Mouse (Mus musculus) liver, embryonic 13.5 days (tissue): ENCODE measurements around the gene Olfr742. TPM values are rescaled to one million over a fixed set of nuclear protein-coding genes. Genes with fewer than 3 reads are reported as not detected.

Experiments
- ATAC-seq: fragments of 200-750 bp; cut with Nextera tagmentation; 2 replicates; pipeline ENCODE4 v1.8.0; 2017; ENCODE audit warnings: low read depth, mild to moderate bottlenecking, moderate number of reproducible peaks, moderate library complexity
- DNase-seq: peaks from one replicate; pipeline ENCODE4 v3.0.0; 2022
- H3K27ac ChIP-seq: fragments of 300-500 bp; sonication (generic); 2 replicates; pipeline ENCODE4 v1.5.1; 2015; ENCODE audit warnings: moderate library complexity, mild to moderate bottlenecking, inconsistent platforms
- H3K27me3 ChIP-seq: fragments of 300-500 bp; sonication (generic); 2 replicates; pipeline ENCODE4 v1.6.1; 2015; ENCODE audit warnings: mild to moderate bottlenecking, inconsistent platforms
- H3K36me3 ChIP-seq: fragments of 300-500 bp; sonication (generic); 2 replicates; pipeline ENCODE4 v1.6.1; 2015; ENCODE audit warnings: mild to moderate bottlenecking, inconsistent platforms
- H3K4me1 ChIP-seq: fragments of 300-500 bp; sonication (generic); replicated peaks from 2 replicates; pipeline ENCODE4 v1.6.1; 2015; ENCODE audit warnings: inconsistent platforms
- H3K4me2 ChIP-seq: fragments of 300-500 bp; sonication (generic); 2 replicates; pipeline ENCODE4 v1.6.1; 2015; ENCODE audit warnings: inconsistent platforms, mild to moderate bottlenecking, moderate library complexity
- H3K4me3 ChIP-seq: fragments of 300-500 bp; sonication (generic); replicated peaks from 2 replicates; pipeline ENCODE4 v1.5.1; 2015; ENCODE audit warnings: mild to moderate bottlenecking, inconsistent platforms
- H3K9ac ChIP-seq: fragments of 300-500 bp; sonication (generic); 2 replicates; pipeline ENCODE4 v1.6.1; 2015; ENCODE audit warnings: mild to moderate bottlenecking, inconsistent platforms
- H3K9me3 ChIP-seq: fragments of 300-500 bp; sonication (generic); replicated peaks from 2 replicates; pipeline ENCODE4 v1.6.1; 2016; ENCODE audit warnings: inconsistent platforms
- WGBS: fragments of 180-500 bp; shearing (Covaris S2); methylation state at CpG from one replicate; pipeline ENCODE4 v1.1.7; 2015; ENCODE audit not compliant: insufficient replicate concordance; 5-methylcytosine and 5-hydroxymethylcytosine counted together
- polyA plus RNA-seq: library from polyadenylated mRNA; unstranded; fragments of >200 nt; fragmentation: Nextera tagmentation; extraction: Ambion mirVana; gene quantifications from 2 replicates; pipeline ENCODE4 v1.2.1, GENCODE M21; 2015

The Olfr742 gene
- not detected in 2 replicates for polyA plus RNA-seq

DNA sequence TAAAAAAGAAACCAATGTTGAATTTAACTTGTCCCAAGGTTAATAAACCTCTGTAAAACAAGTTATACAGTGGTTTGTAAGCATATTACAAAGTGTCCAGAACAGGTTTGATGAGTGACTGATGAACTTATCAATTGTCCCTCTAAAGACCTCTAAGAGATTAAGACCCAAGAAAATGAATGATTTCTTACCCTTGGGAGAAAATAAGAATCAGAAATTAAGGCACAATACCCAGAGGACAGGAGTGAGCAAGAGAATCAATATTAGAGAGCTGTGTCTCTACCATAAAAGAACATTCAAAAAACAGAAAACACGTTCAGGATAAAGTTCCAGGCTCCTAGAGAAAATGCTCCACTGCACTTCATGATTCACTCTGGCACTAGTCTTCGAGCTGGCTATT, at the start of gene Olfr742:
Gene Olfr742, plus strand, starts transcription at position 301 of the 400 bp plus-strand sequence.
- 36% methylated on average over 2 of the region's 2 CpGs for WGBS
- Histone ChIP-seq H3K9me3 (no peaks in the 10 kb centered on the region), H3K36me3 (no peaks in the 10 kb centered on the region), H3K4me1 (no peaks in the 10 kb centered on the region), H3K9ac (no peak within 1 kb of the TSS), H3K4me2 (no peak within 1 kb of the TSS), H3K27me3 (no peaks in the 10 kb centered on the region), H3K4me3 (no peak within 1 kb of the TSS), H3K27ac (no peak within 1 kb of the TSS)
- ATAC-seq: no peak
- no peak for DNase-seq

DNA sequence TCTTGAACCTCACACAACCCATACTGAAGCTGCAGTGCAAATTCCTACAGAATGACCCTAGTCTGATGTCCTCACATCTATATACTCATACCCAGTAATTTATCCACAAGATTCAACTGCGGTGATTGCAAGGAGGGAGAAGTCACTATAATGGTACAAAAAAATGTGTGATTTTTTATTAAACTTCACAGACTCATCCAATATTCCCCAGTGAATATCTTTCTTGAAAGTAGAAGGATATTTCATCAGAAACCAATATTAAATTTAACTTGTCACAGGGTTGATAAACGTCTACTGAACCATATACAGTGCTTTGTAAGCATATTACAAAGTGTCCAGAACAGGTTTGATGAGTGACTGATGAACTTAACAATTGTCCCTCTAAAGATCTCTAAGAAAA, 31.0 kb upstream of the Olfr742 start, which contains the start of gene Olfr741:
Gene Olfr741, plus strand, starts transcription at position 301 of the 400 bp plus-strand sequence.
- DNase-seq (no peak), ATAC-seq (no peak)
- H3K4me3 ChIP-seq: no peak within 1 kb of the TSS
- WGBS: 49% methylated on average over 2 of the region's 2 CpGs
- no peaks in the 10 kb centered on the region for H3K36me3 ChIP-seq
- no peak within 1 kb of the TSS for H3K4me2 ChIP-seq
- no peak within 1 kb of the TSS for H3K9ac ChIP-seq
- no peaks in the 10 kb centered on the region for H3K4me1 ChIP-seq
- H3K9me3 ChIP-seq: no peaks in the 10 kb centered on the region
- H3K27ac ChIP-seq: no peak within 1 kb of the TSS
- H3K27me3 ChIP-seq: no peaks in the 10 kb centered on the region

DNA sequence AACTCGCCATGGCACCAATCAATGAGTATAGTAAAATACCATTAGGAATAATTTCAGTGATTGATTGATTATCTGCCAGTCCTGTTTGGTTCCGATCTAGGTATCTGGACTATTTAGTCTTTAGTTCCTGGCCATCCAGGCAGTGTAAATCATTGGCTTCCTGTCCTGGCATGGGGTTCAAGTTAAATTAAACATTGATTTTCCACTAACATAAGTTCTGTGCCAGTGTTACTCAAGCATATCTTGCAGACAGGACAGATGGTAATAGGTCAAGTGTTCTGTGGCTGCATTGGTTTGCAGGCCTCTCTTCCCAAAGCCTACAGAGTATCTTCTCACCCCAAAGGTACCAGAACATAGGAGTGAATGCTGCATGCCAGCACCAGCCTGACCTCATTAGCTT, 25.0 kb upstream of the Olfr742 start:
- no peak for DNase-seq
- WGBS: 46% methylated on average over 2 of the region's 2 CpGs
- Histone ChIP-seq H3K4me3 (no peak overlapping the region), H3K4me1 (no peaks in the 10 kb centered on the region), H3K27ac (no peak overlapping the region), H3K9me3 (no peaks in the 10 kb centered on the region), H3K9ac (no peak overlapping the region), H3K27me3 (no peaks in the 10 kb centered on the region), H3K4me2 (no peak overlapping the region), H3K36me3 (no peaks in the 10 kb centered on the region)
- no peak for ATAC-seq

DNA sequence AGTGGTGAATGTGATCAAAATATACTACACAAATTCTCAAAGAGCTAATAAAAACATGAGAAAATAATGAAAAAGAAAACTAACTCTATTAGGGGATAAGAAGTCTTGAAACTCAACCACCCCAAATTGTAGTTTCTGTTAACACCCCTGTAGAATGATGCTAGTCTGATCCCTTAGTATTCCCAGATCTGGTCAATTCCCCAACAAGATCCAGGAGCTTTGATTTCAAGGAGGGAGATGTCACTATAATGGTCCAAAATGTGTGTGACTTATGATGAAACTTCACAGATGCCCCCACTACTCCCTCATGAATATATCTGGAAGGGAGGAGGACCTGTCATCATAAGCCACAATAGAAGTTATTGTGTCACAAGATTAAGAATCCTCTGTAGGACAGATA, 18.1 kb downstream of the Olfr742 start, which contains the start of gene Olfr743:
Gene Olfr743, plus strand, starts transcription at position 301 of the 400 bp plus-strand sequence.
- Histone ChIP-seq H3K4me3 (no peak within 1 kb of the TSS), H3K36me3 (no peaks in the 10 kb centered on the region), H3K9me3 (no peaks in the 10 kb centered on the region), H3K4me2 (no peak within 1 kb of the TSS), H3K27ac (no peak within 1 kb of the TSS), H3K9ac (no peak within 1 kb of the TSS), H3K27me3 (no peaks in the 10 kb centered on the region), H3K4me1 (no peaks in the 10 kb centered on the region)
- DNase-seq (no peak), ATAC-seq (no peak)

DNA sequence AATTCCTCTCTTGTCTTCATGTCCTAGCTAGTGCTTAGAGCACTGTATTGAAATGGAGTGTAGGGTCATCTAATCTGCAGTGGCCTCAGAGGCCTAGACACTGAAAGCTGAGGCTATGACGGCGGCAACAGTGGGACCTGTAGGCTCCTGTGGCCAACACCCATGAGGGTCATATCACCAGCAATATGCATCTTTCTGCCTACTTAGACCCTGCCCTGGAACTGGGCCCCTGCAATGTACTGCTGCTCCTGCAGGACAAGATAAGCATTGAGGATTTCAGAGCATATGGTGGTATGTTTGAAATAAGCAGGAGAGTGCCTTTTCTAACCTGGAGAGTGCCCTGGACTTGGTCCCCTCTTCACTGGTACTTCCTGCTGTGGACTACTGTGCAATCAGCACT, 49.3 kb downstream of the Olfr742 start:
- ATAC-seq: no peak
- Histone ChIP-seq H3K36me3 (no peaks in the 10 kb centered on the region), H3K4me1 (no peaks in the 10 kb centered on the region), H3K4me2 (no peak overlapping the region), H3K9me3 (0 out of 2 replicates have a peak, but pooled peaks cover 4% of the 10 kb centered on the region), H3K27me3 (no peaks in the 10 kb centered on the region), H3K9ac (no peak overlapping the region), H3K27ac (no peak overlapping the region), H3K4me3 (no peak overlapping the region)
- WGBS: 71% methylated on average over 2 of the region's 2 CpGs
- DNase-seq: no peak

Other genes starting within 250 kb of the Olfr742 start
- gene Olfr732, start 219.4 kb upstream of the Olfr742 start, polyA plus RNA-seq: not detected in 2 replicates
- gene Olfr733, start 202.1 kb upstream of the Olfr742 start, polyA plus RNA-seq: not detected in 2 replicates
- gene Olfr734, start 176.8 kb upstream of the Olfr742 start, polyA plus RNA-seq: not detected in 2 replicates
- not detected in 2 replicates for gene Olfr735, start 154.7 kb upstream of the Olfr742 start, polyA plus RNA-seq
- gene Tlr11, start 145.7 kb upstream of the Olfr742 start, polyA plus RNA-seq: not detected in 2 replicates
- gene Olfr736, start 122.4 kb upstream of the Olfr742 start, polyA plus RNA-seq: not detected in 2 replicates
- gene Olfr738, start 96.0 kb upstream of the Olfr742 start, polyA plus RNA-seq: not detected in 2 replicates
- gene Olfr739, start 85.0 kb upstream of the Olfr742 start, polyA plus RNA-seq: not detected in 2 replicates
- gene Olfr740, start 58.1 kb upstream of the Olfr742 start, polyA plus RNA-seq: not detected in 2 replicates
- not detected in 2 replicates for gene Olfr741, start 30.9 kb upstream of the Olfr742 start, polyA plus RNA-seq
- not detected in 2 replicates for gene Olfr743, start 18.2 kb downstream of the Olfr742 start, polyA plus RNA-seq
- gene Olfr744, start 111.3 kb downstream of the Olfr742 start, polyA plus RNA-seq: not detected in 2 replicates
- gene Olfr745, start 135.8 kb downstream of the Olfr742 start, polyA plus RNA-seq: not detected in 2 replicates
- not detected in 2 replicates for gene Olfr746, start 143.5 kb downstream of the Olfr742 start, polyA plus RNA-seq
- not detected in 2 replicates for gene Olfr747, start 189.6 kb downstream of the Olfr742 start, polyA plus RNA-seq
- gene Olfr748, start 203.8 kb downstream of the Olfr742 start, polyA plus RNA-seq: not detected in 2 replicates
- not detected in 2 replicates for gene Olfr749, start 241.5 kb downstream of the Olfr742 start, polyA plus RNA-seq